Mouse (Mus musculus) stomach, postnatal 0 days (tissue): ENCODE data around the gene Arhgap10.

Experiments used
- CTCF ChIP-seq: IDR thresholded peaks from 2 replicates; pipeline ENCODE4 v1.5.1; 2016; ENCODE audit warnings: antibody characterized with exemption, low read depth, mild to moderate bottlenecking, moderate library complexity
- EP300 ChIP-seq: optimal IDR thresholded peaks from 2 replicates; pipeline ENCODE3; 2016; ENCODE audit warnings: antibody characterized with exemption

DNA sequence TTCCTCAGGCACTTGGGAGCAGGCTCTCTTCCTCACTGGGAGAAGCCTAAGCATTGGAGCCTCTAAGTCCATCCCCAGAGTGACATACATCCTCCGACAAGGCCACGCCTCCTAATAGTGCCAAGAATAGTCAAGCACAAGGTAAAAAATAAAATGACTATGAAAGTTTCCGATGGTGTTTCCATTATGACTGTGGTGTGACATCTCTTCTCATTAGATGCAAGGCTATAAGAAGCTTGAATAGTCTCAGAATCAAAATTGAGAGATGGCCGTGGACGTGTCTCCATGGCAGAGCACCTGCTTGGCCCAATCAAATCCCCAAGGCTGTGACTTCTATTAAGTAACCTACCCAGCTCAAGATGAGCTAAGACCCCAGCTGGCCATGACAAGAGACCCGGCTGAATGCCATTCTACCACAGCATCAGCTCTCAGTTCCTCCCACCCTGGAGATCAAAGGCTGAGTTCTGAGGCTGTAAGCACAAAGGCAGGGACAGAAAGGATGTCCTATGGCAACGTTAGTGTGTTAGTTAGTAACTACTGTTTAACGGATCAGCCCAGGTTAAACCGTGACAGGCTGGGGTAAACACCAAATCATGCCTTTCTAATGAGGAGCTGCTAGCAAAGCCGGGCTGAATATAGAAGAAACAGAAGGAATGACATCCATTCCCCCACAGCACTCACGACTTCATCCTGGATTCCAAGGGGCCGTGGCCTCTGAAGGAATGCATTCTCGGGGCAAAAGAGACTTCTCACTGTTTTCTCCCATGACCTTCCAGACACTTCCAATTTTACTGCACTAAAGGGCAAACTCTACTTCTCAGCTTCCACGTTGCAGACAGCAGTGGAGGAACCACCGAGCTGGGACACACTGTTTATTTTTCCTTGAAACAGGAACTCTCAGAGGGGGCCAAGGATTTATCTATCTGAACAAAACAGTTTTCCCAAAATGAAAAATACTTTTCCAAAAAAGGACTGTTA, 81.5 kb downstream of the Arhgap10 start:
- TF ChIP-seq CTCF (no peak), EP300 (no peak)
